Mouse (Mus musculus) olfactory bulb, adult 2 months (tissue): ENCODE data around the gene Lonp1.

Experiments used
- CTCF ChIP-seq: fragments of 200-500 bp; IDR thresholded peaks from 2 replicates; pipeline ENCODE4 v1.5.1; 2012; ENCODE audit warnings: low read depth, mild to moderate bottlenecking, low read length, moderate library complexity; ENCODE audit not compliant: insufficient read depth
- POLR2A ChIP-seq: fragments of 200-500 bp; IDR thresholded peaks from 2 replicates; pipeline ENCODE4 v1.6.1; 2012; ENCODE audit warnings: mild to moderate bottlenecking, low read depth, low read length, moderate library complexity; ENCODE audit not compliant: insufficient read depth

DNA sequence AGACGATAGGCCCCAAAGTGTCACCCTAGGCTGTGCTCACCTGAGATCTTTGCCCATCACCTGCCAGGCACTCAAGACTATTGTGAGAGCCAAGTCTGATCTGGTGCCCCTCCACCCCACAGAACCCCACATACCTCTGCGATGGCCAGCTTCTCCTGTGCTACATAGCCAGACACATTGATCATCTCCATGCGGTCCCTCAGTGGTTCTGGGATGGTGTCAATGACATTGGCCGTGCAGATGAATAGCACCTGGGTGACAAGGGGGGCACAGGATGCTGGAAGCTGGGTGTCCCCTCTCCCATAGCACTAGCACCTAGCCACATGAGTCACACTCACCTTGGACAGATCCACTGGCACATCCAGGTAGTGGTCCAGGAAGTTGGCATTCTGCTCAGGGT is 10.9 kb downstream of the Lonp1 start:
- no peak for TF ChIP-seq CTCF
- no peak for TF ChIP-seq POLR2A
